Mouse (Mus musculus) left cerebral cortex, adult 11 months (tissue): ENCODE data around the gene Ttll12.

ENCODE experiments used
- DNase-seq: peaks from one replicate; pipeline ENCODE4 v3.0.0; 2022; ENCODE audit warnings: low spot score

Gene Ttll12

GRCm38 (mm10) chr15:83593189-83593585 lies 1.8 kb downstream of the Ttll12 start:
- DNase-seq: no peak

GRCm38 (mm10) chr15:83592260-83593188 lies 2.4 kb downstream of the Ttll12 start:
- DNase-seq: no peak

- DNase-seq: no peak
These were observed 3.2 kb downstream of the Ttll12 start for GRCm38 (mm10) chr15:83591758-83592157.

GRCm38 (mm10) chr15:83590841-83591240 lies 4.1 kb downstream of the Ttll12 start:
- DNase-seq: no peak

DNA sequence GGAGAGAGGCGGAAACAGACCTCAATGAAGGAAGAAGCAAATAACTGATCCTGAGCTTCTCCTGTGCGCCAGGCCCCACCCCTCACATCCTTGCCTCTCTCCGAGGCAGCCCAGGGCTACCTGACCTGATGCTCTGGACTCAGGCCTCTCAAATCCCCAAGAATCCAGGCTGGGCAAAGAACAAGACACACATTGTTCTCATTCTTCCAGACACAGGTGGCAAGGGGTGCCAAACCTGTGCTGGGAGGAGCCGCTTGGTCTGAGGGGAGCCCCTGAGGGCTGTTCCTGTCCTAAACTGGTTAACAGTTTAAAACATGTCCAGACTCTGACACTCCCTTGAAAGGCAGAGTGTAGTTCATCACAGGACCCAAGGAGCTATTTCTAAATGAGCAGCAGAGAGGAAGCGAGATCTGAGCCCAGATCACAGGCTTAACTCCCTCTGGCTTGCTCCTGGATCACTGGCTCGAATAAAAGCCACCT lies 10.2 kb downstream of the Ttll12 start:
- no peak for DNase-seq

- no peak for DNase-seq
These were observed 11.4 kb downstream of the Ttll12 start for GRCm38 (mm10) chr15:83583419-83584156.

- DNase-seq: no peak
These were observed 12.0 kb downstream of the Ttll12 start for GRCm38 (mm10) chr15:83582931-83583330.

DNA sequence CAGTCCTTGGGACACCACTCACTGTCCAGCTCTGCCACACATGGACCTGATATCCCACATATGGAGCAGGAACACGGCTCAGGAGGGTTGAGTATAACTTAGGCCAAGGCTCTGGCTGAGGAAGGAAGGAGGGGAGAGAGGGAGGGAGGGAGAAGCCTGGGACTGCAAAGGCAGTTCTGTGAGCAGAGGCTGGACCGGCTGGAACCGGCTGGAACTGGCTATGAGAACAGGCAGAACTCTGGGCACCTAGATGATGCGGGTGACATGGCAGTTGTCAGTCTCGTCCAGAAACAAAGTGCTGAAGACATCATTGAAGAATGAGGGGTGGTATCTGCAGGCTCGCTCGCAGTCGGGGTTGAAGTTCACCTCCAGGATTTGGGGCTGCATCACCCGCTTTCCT lies 18.3 kb downstream of the Ttll12 start:
- no peak for DNase-seq

DNA sequence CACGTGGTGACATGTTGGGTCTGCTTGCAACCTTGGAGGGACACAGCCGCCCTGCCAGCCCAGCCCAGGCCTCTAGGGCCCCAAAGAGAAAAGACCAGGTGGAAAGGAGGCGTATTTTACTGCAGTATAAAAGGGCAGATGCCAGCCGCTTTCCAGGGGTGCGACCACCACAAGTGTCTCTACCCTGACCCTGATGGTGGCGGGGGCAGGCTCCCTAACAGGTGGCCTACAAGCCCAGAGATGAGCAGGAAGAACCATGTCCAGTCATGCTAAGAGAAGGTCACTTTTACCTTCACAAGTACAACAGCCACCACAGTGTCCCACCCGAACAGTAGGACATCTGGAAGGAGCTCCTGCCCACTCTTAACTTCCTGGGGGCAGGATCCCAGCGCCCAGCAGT lies 19.4 kb downstream of the Ttll12 start:
- no peak for DNase-seq

DNA sequence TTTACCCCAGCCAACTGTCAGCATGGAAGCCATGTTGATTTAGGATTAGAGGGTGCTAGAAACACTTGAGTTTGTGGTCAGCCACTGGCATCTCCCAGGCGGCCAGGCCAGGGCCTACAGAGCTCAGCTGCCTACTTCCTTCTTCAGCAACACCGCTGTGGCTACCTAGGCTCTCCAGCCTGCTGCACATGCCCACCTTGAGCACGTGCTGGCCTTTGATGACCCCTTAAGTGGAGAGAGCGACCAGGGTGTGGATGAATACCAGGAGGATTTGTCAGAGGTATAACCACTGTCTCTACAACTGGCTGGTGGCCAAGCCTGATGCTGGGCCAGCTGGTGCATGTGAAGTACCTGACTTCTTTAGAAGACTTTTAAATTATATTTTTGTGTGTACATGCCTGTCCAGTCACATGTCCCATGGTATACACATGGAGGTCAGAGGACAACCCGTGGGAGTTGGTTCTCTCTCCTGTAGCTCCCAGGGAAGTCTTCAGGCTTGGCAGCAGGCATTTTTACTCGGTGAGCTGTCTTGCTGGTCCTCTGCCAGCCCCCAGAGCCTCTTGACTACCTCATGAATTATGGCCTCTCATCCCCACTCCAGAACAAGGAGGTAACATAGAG lies 20.1 kb downstream of the Ttll12 start:
- no peak for DNase-seq

DNA sequence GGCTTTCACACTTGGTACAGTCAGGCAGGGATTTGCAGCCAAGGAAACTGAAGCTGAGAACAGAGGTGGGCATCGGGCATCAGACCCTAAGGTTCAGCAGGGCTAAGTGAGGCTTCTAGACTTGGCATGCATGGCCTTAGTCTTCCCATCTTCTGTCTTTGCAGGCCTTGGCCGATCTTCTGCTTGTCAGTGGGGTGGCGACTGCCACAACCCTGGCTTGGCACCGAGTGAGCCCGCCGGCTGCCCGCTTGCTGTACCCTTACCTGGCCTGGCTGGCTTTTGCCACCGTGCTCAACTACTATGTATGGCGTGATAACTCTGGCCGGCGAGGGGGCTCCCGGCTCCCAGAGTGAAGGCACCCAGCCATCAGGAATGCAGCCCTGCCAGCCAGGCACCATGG lies 21.4 kb downstream of the Ttll12 start:
- no peak for DNase-seq

GRCm38 (mm10) chr15:83572132-83572531 lies 22.8 kb downstream of the Ttll12 start:
- no peak for DNase-seq

GRCm38 (mm10) chr15:83571636-83572035 lies 23.3 kb downstream of the Ttll12 start:
- no peak for DNase-seq

- no peak for DNase-seq
These were observed 24.3 kb downstream of the Ttll12 start for GRCm38 (mm10) chr15:83570641-83571040.

- no peak for DNase-seq
These were observed 25.3 kb downstream of the Ttll12 start for GRCm38 (mm10) chr15:83569682-83570081.

DNA sequence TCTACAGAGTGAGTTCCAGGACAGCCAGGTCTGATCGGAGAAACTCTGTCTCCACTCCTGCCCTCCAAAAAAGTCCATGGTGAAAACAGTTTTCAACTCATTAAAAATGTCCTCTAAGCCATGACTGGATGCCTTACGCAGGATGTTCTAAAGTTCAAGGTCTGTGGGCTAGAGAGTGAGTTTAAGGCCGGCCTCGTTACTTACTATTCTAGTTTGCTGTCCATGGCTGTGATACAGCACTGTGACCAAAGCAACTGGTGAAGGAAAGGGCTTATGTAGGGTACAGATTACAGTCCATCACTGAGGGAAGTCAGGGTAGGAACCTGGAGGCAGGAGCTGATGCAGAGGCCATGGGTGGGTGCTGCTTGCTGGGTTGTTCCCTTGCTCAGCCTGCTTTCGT lies 26.4 kb downstream of the Ttll12 start:
- no peak for DNase-seq

- DNase-seq: no peak
These were observed 27.2 kb downstream of the Ttll12 start for GRCm38 (mm10) chr15:83567728-83568127.

GRCm38 (mm10) chr15:83566006-83566405 lies 29.0 kb downstream of the Ttll12 start:
- DNase-seq: no peak

- no peak for DNase-seq
These were observed 29.5 kb downstream of the Ttll12 start for GRCm38 (mm10) chr15:83565434-83565833.

DNA sequence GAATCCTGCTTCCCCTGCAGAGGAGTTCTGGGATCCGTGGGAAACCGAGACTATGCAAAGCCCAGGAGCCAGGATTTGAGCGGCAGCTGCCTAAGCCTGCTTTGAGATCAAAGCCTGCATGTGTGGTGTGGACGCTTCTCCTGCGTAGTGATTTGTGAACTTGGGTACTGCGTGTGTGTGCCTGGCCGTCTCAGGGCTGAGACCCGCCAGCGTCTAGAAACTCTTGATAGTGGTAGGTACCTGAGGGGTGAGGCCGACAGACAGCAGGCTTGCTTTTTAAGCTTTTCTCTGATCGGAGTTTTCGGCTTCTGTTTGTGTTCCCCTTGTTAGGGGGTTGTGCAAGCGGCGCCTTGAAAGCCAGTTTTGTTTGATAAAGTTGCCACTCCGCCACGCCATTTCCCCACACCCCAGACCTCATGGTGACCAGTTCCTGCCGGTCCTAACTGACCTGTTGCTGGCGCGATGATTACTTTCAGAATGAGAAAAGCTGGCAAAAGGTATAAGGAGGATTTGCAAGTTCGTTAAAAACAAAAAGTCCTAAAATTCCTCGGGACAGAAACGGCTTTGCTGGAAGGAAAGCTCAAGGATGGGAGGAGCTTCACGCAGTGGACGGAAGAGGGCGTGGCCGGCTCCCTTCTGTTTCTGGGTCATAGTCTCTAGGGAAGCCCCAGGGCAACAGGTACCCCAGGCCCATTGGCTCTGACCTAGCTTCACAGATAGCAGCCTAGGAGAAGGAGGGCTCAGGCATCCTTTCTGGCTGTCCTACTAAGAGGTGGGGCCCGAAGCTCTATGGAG lies 30.9 kb downstream of the Ttll12 start:
- no peak for DNase-seq

DNA sequence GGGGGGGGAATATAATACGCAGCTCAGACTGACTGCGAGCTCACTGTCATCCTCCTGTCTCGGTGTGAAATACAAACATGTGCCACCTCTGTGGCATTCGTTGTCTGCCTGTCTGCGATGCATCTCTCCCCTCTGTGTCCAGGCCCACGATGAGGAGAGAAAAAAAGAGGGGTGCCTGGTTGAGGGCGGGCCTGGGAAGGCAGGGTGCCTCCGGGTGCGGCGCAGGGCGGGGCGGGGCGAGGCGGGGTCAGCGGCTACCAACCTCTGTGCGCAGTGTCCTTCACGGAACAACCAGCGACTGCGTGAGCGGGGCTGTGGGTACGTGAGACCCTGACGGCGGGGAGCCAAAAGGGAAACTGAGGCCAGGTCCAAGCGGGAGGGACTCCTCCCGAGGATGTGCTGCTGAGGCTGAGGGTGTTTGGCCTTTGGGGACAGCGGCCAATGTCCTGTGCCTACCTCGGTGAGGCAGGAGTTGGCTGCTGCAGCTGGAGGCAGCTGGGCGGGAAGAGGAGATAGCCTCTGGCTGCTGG lies 31.6 kb downstream of the Ttll12 start, which contains the start of the genes Tspo and Mcat:
Gene Tspo (plus strand): TSS at position 266 of the 530 bp plus-strand sequence.
Gene Mcat (minus strand): TSS at position 461 of the 530 bp plus-strand sequence.
- no peak for DNase-seq
